Mouse (Mus musculus) liver, embryonic 14.5 days (tissue): ENCODE measurements at regions not wholly inside any gene's neighbourhood (a gene's known extent, or its start where the extent isn't known, plus 50 kb on each side); places are given as distances from the start of the nearest gene placed in this dataset.

ENCODE experiments used
- CTCF ChIP-seq: IDR thresholded peaks from 2 replicates; pipeline ENCODE4 v1.5.1; 2016; ENCODE audit warnings: antibody characterized with exemption, low read depth, control low read depth
- EP300 ChIP-seq: IDR thresholded peaks from 2 replicates; pipeline ENCODE4 v1.6.1; 2016; ENCODE audit warnings: antibody characterized with exemption, low read depth

DNA sequence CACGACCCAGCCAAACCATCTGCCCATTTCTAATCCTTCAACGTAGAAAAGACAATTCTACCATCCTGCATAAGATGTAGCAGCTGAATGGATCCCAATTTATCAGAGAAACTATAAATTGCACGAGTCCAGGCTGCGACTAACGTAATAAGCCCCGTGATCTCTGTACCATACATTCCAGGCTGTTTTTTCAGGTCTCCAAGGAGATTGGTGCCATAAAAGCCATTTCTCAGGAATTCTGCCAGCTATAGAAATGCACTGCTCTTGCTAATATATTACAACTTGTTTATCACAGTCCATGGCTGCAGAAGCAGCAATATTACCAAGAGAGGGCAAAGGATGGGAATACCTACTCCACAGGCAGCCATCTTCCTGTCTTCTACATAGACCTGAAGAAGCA is 447.6 kb upstream of the Tmpo start:
- TF ChIP-seq CTCF (no peak), EP300 (no peak)
